Mouse (Mus musculus) layer of hippocampus, postnatal 14 days (tissue): ENCODE data around the gene Gm20425. TPM values are rescaled to one million over a fixed set of nuclear protein-coding genes. Genes with fewer than 3 reads are reported as not detected.

Experiments
- DNase-seq, 2 experiments: peaks; one replicate each; pipeline ENCODE4 v3.0.0; 2021 to 2022; ENCODE audit warnings: low spot score in 2 of 2, mixed read lengths in 1 of 2
- total RNA-seq, 2 experiments: library from RNA; stranded (reverse); gene quantifications; 2 replicates each; pipeline ENCODE4 v1.2.3; 2021

Gene Gm20425
- total RNA-seq, 2 experiments from 2014 or later: 5.6 to 6.0 TPM

- DNase-seq: no peak
Observed at GRCm38 (mm10) chr9:103225464-103225863, 4.6 kb downstream of the Gm20425 start.

GRCm38 (mm10) chr9:103224721-103225120, 5.4 kb downstream of the Gm20425 start:
- no peak for DNase-seq

DNA sequence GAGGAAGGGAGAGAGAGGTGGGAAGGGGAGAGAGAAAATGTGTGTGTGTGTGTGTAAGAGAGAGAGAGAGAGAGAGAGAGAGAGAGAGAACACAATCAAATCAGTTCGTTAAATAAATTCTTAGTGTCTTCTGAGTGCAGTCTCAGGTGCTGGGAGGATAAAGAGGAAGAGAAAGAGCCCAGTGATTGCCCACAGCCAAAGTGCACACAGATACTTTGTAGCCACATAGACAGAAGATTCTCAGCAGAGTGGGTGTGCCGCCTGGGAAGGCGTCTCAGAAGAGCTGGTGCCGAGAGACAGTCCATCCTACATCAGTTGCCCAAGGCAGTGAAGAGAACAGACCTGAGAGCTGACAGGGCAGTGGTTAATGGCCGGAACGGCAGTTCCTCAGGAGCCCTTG, 15.8 kb downstream of the Gm20425 start:
- no peak for DNase-seq

GRCm38 (mm10) chr9:103213631-103214030, 16.5 kb downstream of the Gm20425 start:
- no peak for DNase-seq

DNA sequence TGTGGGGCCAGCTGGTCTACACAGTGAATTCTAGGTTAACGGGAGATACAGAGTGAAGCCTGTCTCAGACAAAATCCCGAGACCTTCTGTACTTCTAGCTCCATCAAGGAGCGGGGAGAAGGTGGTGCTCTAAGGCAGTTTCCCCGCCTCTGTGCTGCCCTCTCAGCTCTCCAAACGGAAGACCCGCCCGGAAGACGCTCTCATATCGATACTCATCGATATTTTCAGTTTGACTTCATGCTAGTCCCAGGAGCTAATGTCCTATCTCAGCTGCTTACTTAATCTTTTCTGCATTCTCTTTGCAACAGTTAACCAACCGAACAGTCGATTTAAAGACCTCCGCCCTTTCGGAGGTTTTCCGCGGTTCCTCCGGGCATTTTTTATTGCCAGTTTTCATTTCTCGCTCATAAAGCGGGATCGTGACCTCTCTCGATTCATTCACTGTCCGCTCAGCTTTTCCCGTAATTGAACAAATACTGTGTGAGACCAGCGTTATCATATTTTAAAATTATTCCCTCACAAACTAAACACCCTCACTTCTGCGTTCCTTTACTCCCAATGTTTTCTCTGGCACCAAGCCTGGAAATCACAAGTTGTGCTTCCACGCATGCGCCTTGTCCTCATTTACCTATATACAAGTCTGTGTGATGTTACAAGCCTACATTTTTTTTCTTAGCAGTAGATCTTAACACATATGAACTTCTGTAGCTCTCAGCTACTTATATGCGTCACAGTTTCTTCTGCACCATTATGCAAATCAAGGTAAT, 17.3 kb downstream of the Gm20425 start:
- no peak for DNase-seq

- no peak for DNase-seq
Observed at GRCm38 (mm10) chr9:103208802-103209423, 21.2 kb downstream of the Gm20425 start.

- DNase-seq: peak; percentile 51 to 62
Observed at GRCm38 (mm10) chr9:103207846-103208245, 22.3 kb downstream of the Gm20425 start.

DNA sequence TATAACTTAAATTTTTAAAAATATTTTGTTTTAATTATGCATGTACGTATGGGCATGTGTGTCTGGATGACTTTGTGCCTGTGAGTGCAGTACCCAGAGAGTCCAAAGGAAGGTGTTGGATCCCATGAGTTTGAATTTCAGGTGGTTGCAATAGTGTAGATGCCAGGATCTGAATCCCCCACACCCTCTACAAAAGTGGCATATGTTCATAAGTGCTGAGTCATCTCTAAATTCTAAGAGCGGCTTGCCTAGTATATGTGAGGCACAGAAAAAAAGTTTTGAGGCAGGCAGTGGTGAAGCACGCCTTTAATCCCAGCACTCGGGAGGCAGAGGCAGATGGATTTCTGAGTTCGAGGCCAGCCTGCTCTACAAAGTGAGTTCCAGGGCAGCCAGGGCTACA, 24.3 kb downstream of the Gm20425 start:
- no peak for DNase-seq

DNA sequence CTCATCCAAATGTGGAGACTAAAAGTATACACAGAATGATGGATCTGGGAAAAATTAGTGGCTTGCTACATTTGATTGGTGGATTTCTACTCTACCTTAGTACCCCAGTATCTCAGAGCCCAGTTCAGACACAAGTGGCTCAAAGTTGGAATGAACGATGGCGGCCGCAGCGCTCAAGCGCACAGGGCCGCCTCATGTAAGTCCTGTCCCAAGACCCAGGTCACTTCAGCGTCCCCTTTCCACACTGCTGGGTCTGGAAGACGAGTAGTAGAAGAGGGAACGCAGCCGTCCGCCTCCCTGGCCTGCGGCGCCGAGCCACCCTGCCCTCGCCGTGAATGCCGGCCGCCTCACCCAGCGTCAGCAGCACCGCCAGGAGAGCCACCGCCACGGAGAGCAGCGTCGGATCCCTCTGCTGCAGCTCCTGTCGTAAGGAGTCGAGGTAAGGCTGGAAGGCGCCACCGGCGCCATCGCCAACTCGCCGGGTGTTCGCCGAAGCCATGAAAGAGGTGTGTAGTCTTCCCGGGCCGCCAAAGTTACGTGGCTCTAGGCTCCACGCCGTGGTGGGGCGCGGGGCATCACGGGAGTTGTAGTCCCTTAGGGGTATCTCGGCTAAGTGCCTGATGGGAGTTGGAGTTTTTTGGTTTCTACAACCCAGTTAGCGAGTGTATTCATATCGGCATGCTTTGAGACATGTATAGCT, 28.4 kb downstream of the Gm20425 start, which contains the start of gene Srprb:
Gene Srprb (minus strand): TSS at position 577 of the 700 bp plus-strand sequence.
- peak; percentile 89 to 96 for DNase-seq

DNA sequence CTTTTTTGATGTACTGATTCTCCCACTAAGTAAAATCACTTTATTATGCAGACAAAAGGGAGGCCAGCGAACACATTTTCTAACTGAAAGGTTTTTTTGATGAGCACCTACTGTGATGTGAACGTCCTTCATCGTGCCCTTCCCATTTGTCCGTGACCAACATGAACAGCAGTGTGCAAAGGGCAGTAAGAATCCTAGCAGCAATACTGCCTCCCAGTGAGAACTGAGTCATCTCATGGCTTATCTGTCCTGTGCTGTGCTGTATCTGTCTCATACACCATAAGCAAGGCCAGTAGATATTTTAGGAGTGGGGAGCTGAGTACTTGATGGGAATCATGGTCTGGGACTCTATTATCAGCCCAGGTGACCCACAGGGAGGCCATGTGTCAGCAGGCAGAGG, 41.7 kb downstream of the Gm20425 start:
- no peak for DNase-seq

- peak in 1 of 2 experiments; percentile 33 for DNase-seq
Observed at GRCm38 (mm10) chr9:103186747-103187146, 43.4 kb downstream of the Gm20425 start.

DNA sequence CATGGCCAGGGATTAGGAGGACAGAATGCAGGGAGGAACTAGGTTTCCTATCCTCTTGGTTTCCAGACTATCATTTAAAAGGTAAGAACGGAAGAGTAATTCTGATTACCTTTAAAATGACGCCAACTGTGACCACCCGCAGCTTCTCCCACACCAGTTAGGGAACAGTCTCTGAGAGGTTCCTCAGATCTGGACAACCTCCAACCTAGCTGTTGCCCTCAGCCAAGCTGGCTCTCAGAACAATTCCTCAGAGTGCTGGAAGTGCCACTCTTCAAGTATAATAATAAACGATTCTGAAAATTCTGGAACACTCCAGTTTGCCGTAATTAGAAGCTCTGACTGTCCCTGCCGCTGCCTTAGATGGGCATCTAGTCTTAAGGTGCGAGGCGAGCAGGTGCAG, 44.2 kb downstream of the Gm20425 start:
- peak in 1 of 2 experiments; percentile 29 for DNase-seq

DNA sequence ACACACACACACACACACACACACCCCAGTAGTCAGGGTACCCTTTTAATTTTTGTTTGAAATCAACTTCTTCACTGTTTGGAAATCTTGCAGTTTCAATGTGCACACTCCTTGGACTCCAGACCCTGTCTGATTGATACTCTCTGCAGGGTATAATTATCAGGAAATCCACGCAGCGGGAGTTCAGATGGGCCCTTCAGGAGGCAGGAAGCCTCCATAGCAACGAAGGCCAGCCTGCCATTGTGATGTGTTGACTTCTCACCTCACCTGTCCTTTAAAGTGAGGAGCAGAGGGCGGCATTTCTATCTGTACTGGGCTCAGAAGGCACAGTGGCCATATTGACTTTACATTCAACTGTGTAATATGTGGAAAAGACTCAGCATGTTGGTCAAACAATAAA, 45.3 kb downstream of the Gm20425 start:
- no peak for DNase-seq

DNA sequence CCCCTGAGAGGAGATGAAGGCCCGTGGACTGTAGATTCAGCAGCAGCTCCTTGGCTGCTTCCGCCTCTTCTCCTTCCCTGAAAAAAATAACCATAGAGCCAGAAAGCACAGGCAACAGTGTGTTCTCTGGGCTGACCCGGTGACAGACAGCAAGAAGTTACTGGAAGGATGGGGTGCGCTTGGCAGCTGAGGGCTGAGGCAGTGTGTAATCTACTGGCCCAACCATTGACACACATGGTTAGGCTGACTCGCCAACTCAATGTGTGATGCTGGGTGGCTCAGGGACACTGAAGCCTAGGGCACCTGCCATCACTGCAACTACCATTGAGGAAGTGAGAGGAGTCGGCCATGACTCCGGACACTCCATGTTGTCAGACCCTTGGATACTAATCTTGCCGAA, 48.2 kb downstream of the Gm20425 start:
- DNase-seq: no peak

GRCm38 (mm10) chr9:103180807-103181565, 49.1 kb downstream of the Gm20425 start:
- peak; percentile 30 to 57 for DNase-seq

GRCm38 (mm10) chr9:103180303-103180702, 49.8 kb downstream of the Gm20425 start:
- DNase-seq: peak; percentile 13 to 26

DNA sequence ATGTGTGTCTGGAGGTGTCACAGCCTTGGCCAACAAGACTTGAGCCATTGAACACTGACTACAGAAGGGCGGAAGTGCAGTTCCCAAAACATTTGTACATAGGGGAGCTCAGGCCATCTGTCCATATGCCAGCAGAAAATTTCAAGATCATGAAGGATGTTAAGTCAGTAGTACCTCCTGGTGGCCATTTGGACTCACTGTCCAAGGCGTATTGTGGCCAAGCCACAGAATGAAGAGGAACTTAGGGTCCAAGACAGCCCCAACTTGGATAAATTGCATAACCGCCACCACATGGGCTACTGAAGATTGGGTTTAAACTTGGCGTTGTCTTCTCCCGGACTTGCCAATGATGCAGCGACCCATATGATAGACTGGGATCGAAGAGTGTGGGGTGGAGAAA, 54.4 kb downstream of the Gm20425 start:
- DNase-seq: no peak

DNA sequence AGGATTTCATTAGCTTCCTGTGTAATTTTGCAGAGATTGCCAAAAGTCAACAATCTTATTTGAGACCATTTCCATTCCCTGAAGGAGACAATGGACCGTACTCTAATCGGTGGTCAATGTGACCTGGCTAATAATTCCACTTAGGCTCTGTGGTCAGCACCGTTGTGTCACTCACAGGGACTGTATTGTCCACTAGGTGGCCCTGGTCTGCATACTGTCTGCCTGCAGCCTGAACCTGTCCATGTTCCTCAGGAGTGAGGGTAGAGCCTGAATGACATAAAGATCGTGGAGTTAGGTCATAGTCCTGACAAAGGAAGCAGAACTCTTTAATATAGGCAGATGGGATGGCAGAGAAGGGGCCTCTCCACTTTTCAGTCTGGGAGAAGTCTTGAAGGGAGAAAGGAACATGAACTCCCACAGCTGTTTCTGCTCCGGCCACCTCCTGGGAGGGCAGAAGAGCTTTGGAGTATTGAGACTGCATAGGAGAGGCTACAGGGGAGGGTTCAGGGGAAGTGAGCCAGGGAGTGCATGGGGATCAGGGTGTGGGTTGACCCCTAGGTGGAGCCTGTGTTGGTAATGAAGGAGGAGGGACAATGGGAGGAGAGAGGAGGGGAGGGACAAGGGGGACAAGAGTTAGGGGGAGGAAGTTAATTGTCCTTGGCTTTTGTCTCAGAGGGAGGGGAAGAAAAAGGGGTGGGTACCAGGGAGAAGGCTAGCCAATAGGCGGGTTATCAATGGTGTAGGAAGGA, 55.2 kb downstream of the Gm20425 start:
- no peak for DNase-seq

- no peak for DNase-seq
Observed at GRCm38 (mm10) chr9:103168771-103169170, 61.3 kb downstream of the Gm20425 start.

DNA sequence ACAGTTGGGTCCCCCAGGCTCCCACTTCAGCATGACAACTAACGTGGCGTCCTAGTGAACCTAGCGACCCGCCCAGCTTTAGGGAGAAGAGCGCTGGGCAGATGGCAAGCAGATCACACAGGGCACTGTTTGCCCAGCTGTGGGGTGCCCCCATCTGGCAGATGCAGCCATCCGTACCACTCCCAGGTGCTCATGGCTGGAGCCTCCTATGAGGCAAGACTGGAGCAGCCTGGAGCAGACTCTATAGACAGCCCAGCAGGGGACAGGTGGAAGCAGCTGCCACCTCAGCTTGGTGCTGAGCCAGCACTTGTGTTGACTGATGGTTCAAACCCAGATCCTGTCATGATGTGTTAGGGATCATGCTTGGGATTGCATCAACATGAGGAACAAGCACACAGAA, 62.1 kb downstream of the Gm20425 start:
- DNase-seq: no peak

- no peak for DNase-seq
Observed at GRCm38 (mm10) chr9:103163806-103164205, 66.3 kb downstream of the Gm20425 start.
